ENCODE assay signal across 8 mouse cellular contexts in genomic region chr15:79347845-79348506, GRCm38 (mm10). TPM values are rescaled to one million over a fixed set of nuclear protein-coding genes. Genes with fewer than 3 reads are reported as not detected.
DNase-seq lines count a peak whose midpoint lies in the region; ATAC-seq and TF ChIP-seq lines count a peak whose summit lies in the region.

No protein-coding gene starts in this region.

- 1% methylated on average over 46 of the region's 46 CpGs for WGBS in intestine, embryonic 15.5 days
- WGBS in liver, embryonic 16.5 days (ENCODE audit: insufficient replicate concordance): under 1% methylated on average over 46 of the region's 46 CpGs
- WGBS in neural tube, embryonic 12.5 days: under 1% methylated on average over 45 of the region's 46 CpGs

- peak; percentile 82 for DNase-seq in 3134 (ENCODE audit: extremely low read depth, insufficient read length, low spot score)
- no peak for DNase-seq in ES-E14 (ENCODE audit: low read depth, low spot score)
- peak; percentile 41 to 44 for DNase-seq in cerebellum, postnatal 36 days
- DNase-seq in thymus, postnatal 36 days: peak; percentile 77 to 85

- H3K27me3 ChIP-seq in intestine, embryonic 15.5 days (replicated peaks): no peaks in the 10 kb centered on the region
- H3K27me3 ChIP-seq in liver, embryonic 16.5 days (ENCODE audit: control insufficient read depth, insufficient read depth, low read depth, low read length): peaks cover 13% of the 10 kb centered on the region
- peaks cover 23% of the 10 kb centered on the region; the same call in 1 of the 2 replicates for H3K27me3 ChIP-seq in neural tube, embryonic 12.5 days (replicated peaks)

- H3K4me1 ChIP-seq in ES-E14 (ENCODE audit: control insufficient read depth in 2 of 2, insufficient read depth in 2 of 2, low read length in 2 of 2, poor library complexity in 1 of 2): peaks cover 6 to 32% of the 10 kb centered on the region in 2 experiments
- peaks cover 38% of the 10 kb centered on the region for H3K4me1 ChIP-seq in intestine, embryonic 15.5 days (replicated peaks)
- peaks cover 27% of the 10 kb centered on the region for H3K4me1 ChIP-seq in liver, embryonic 16.5 days (ENCODE audit: control insufficient read depth, low read depth, low read length)
- peaks cover 20% of the 10 kb centered on the region for H3K4me1 ChIP-seq in neural tube, embryonic 12.5 days

- H3K4me3 ChIP-seq in ES-E14 (ENCODE audit: insufficient read depth in 1 of 2, low read depth in 1 of 2, low read length in 2 of 2, poor library complexity in 1 of 2, severe bottlenecking in 1 of 2): peak overlapping the region; percentile 87 to 97
- peak overlapping the region; percentile 79 for H3K4me3 ChIP-seq in intestine, embryonic 15.5 days (replicated peaks)
- peak overlapping the region; percentile 84 for H3K4me3 ChIP-seq in liver, embryonic 16.5 days (ENCODE audit: low read depth, low read length)
- H3K4me3 ChIP-seq in neural tube, embryonic 12.5 days: peak overlapping the region; percentile 66

- H3K36me3 ChIP-seq in ES-E14 (ENCODE audit: control insufficient read depth, insufficient read depth, low read length, poor library complexity, severe bottlenecking): no peaks in the 10 kb centered on the region
- H3K36me3 ChIP-seq in intestine, embryonic 15.5 days: no peaks in the 10 kb centered on the region
- no peaks in the 10 kb centered on the region for H3K36me3 ChIP-seq in liver, embryonic 16.5 days (ENCODE audit: control insufficient read depth, insufficient read depth)
- H3K36me3 ChIP-seq in neural tube, embryonic 12.5 days: no peaks in the 10 kb centered on the region

- H3K4me2 ChIP-seq in intestine, embryonic 15.5 days (replicated peaks): peak overlapping the region; percentile 85
- H3K4me2 ChIP-seq in liver, embryonic 16.5 days (ENCODE audit: low read depth, low read length): peak overlapping the region; percentile 93
- peak overlapping the region; percentile 97 for H3K4me2 ChIP-seq in neural tube, embryonic 12.5 days (replicated peaks)

- in situ Hi-C loops in ES-E14 (cut with MboI; ENCODE audit: low sequenced_read_pairs in 2 of 2, unreplicated experiment in 2 of 2): no loop called here

- peak overlapping the region; percentile 91; the same call in 1 of the 2 replicates for H3K27ac ChIP-seq in ES-E14 (ENCODE audit: insufficient read depth, low read depth, low read length, poor library complexity, severe bottlenecking)
- H3K27ac ChIP-seq in intestine, embryonic 15.5 days: peak overlapping the region; percentile 100
- H3K27ac ChIP-seq in liver, embryonic 16.5 days (ENCODE audit: low read length): peak overlapping the region; percentile 97
- peak overlapping the region; percentile 62 for H3K27ac ChIP-seq in neural tube, embryonic 12.5 days

- peak overlapping the region; percentile 95 for H3K9ac ChIP-seq in ES-E14 (ENCODE audit: insufficient read depth, low read depth, low read length, poor library complexity, severe bottlenecking)
- H3K9ac ChIP-seq in intestine, embryonic 15.5 days: peak overlapping the region; percentile 88
- peak overlapping the region; percentile 94 for H3K9ac ChIP-seq in liver, embryonic 16.5 days (ENCODE audit: low read depth, low read length)
- peak overlapping the region; percentile 73 for H3K9ac ChIP-seq in neural tube, embryonic 12.5 days

- H3K9me3 ChIP-seq in ES-E14 (ENCODE audit: control insufficient read depth, insufficient read depth, low read depth, low read length): no peaks in the 10 kb centered on the region
- no peaks in the 10 kb centered on the region for H3K9me3 ChIP-seq in intestine, embryonic 15.5 days
- no peaks in the 10 kb centered on the region for H3K9me3 ChIP-seq in liver, embryonic 16.5 days (replicated peaks; ENCODE audit: control insufficient read depth, low read length)
- no peaks in the 10 kb centered on the region for H3K9me3 ChIP-seq in neural tube, embryonic 12.5 days

- ATAC-seq in granulocyte monocyte progenitor cell, adult 5-6 weeks (replicated peaks; ENCODE audit: poor library complexity, severe bottlenecking): peak; percentile 51
- ATAC-seq in intestine, embryonic 15.5 days: peak; percentile 91
- peak; percentile 90 for ATAC-seq in liver, embryonic 16.5 days (ENCODE audit: low read depth)
- peak; percentile 75 for ATAC-seq in neural tube, embryonic 12.5 days (ENCODE audit: low FRiP score, low read depth)

TF ChIP-seq in ES-E14, 5 proteins besides CTCF, POLR2A, EP300 and RAD21:
- TF ChIP-seq ZNF384 (IDR thresholded peaks at IDR 0.05; ENCODE audit: low read depth, low read length): no peak

RNA-seq across cellular contexts. Expression of gene Maff, which starts 1.6 kb away (rescaled TPM):
- total RNA-seq in ES-E14 (2012; rRNA removed): 9.7 and 13.2 TPM in 2 replicates
- 0.41 TPM in 1 of 2 replicates, not detected in the other for total RNA-seq in granulocyte monocyte progenitor cell, adult 5-6 weeks (2014; fragmentation: Nextera tagmentation)
- 2.8 TPM in 2 replicates for total RNA-seq in granulocyte monocyte progenitor cell, adult 5-6 weeks (2017)
- polyA plus RNA-seq in intestine, embryonic 15.5 days (2015; fragmentation: Nextera tagmentation; extraction: Ambion mirVana): 5.8 and 7.9 TPM in 2 replicates
- polyA plus RNA-seq in liver, embryonic 16.5 days (2015; fragmentation: Nextera tagmentation; extraction: Ambion mirVana): 2.3 and 3.3 TPM in 2 replicates
- 0.92 and 1.4 TPM in 2 replicates for polyA plus RNA-seq in neural tube, embryonic 12.5 days (2016; fragmentation: Nextera tagmentation; extraction: Ambion mirVana)

RNA-seq across cellular contexts. Expression of gene Pla2g6, which starts 19.8 kb away (rescaled TPM):
- 59.2 and 80.9 TPM in 2 replicates for total RNA-seq in ES-E14 (2012; rRNA removed)
- total RNA-seq in granulocyte monocyte progenitor cell, adult 5-6 weeks (2014; fragmentation: Nextera tagmentation): 15.3 and 20.4 TPM in 2 replicates
- total RNA-seq in granulocyte monocyte progenitor cell, adult 5-6 weeks (2017): 9.2 and 13.0 TPM in 2 replicates
- polyA plus RNA-seq in intestine, embryonic 15.5 days (2015; fragmentation: Nextera tagmentation; extraction: Ambion mirVana): 20.2 and 21.6 TPM in 2 replicates
- 16.7 and 19.5 TPM in 2 replicates for polyA plus RNA-seq in liver, embryonic 16.5 days (2015; fragmentation: Nextera tagmentation; extraction: Ambion mirVana)
- 40.1 and 40.4 TPM in 2 replicates for polyA plus RNA-seq in neural tube, embryonic 12.5 days (2016; fragmentation: Nextera tagmentation; extraction: Ambion mirVana)

RNA-seq across cellular contexts. Expression of gene Tmem184b, which starts 55.4 kb away (rescaled TPM):
- 40.6 and 51.7 TPM in 2 replicates for total RNA-seq in ES-E14 (2012; rRNA removed)
- 19.7 and 30.2 TPM in 2 replicates for total RNA-seq in granulocyte monocyte progenitor cell, adult 5-6 weeks (2014; fragmentation: Nextera tagmentation)
- 2.6 and 6.4 TPM in 2 replicates for total RNA-seq in granulocyte monocyte progenitor cell, adult 5-6 weeks (2017)
- polyA plus RNA-seq in intestine, embryonic 15.5 days (2015; fragmentation: Nextera tagmentation; extraction: Ambion mirVana): 49.4 and 51.0 TPM in 2 replicates
- polyA plus RNA-seq in liver, embryonic 16.5 days (2015; fragmentation: Nextera tagmentation; extraction: Ambion mirVana): 10.4 and 12.1 TPM in 2 replicates
- polyA plus RNA-seq in neural tube, embryonic 12.5 days (2016; fragmentation: Nextera tagmentation; extraction: Ambion mirVana): 44.3 and 50.4 TPM in 2 replicates
